Mouse (Mus musculus): ENCODE results near the gene Borcs8. TPM values are rescaled to one million over a fixed set of nuclear protein-coding genes. Genes with fewer than 3 reads are reported as not detected.
A peak's percentile ranks its signal among the peaks of the same experiment; 100 is the strongest.

Borcs8 gene
- polyA plus RNA-seq, 1 experiment = 101 TPM

- H3K27ac ChIP-seq (ENCODE audit: insufficient read depth, low read length) = 0 out of 2 replicates have a peak within 1 kb of the TSS, but pooled peaks have one; percentile 42
- DNase-seq = peak; percentile 91 to 94
- H3K4me1 ChIP-seq (ENCODE audit: control insufficient read depth, insufficient read depth, low read length) = peaks cover 14% of the 10 kb centered on the region
- WGBS = 2% methylated on average over 27 of the region's 27 CpGs
- peak within 1 kb of the TSS; percentile 95 for H3K4me3 ChIP-seq (replicated peaks; ENCODE audit: insufficient read depth, low read depth, low read length)
- H3K27me3 ChIP-seq (ENCODE audit: control insufficient read depth, insufficient read depth, low read length) = no peaks in the 10 kb centered on the region
- TF ChIP-seq POLR2A (IDR thresholded peaks at IDR 0.05; ENCODE audit: borderline replicate concordance, insufficient read depth, low read length) (peak; percentile 90), CTCF (IDR thresholded peaks at IDR 0.05; ENCODE audit: borderline replicate concordance, insufficient read depth, low read depth, low read length) (no peak)
Measured at GRCm38 (mm10) chr8:70172043-70172681, 32.9 kb downstream of the Borcs8 start, which contains the start of gene Tmem161a. TSS of gene Tmem161a (plus strand) at chr8:70172356.

GRCm38 (mm10) chr8:70173320-70173719, 34.0 kb downstream of the Borcs8 start:
- Histone ChIP-seq H3K27me3 (ENCODE audit: control insufficient read depth, insufficient read depth, low read length) (no peaks in the 10 kb centered on the region), H3K4me1 (ENCODE audit: control insufficient read depth, insufficient read depth, low read length) (peaks cover 14% of the 10 kb centered on the region), H3K27ac (ENCODE audit: insufficient read depth, low read length) (no peak overlapping the region), H3K4me3 (replicated peaks; ENCODE audit: insufficient read depth, low read depth, low read length) (no peak overlapping the region)
- 81% methylated on average over 5 of the region's 5 CpGs for WGBS
- no peak for DNase-seq
- TF ChIP-seq POLR2A (IDR thresholded peaks at IDR 0.05; ENCODE audit: borderline replicate concordance, insufficient read depth, low read length) (no peak), CTCF (IDR thresholded peaks at IDR 0.05; ENCODE audit: borderline replicate concordance, insufficient read depth, low read depth, low read length) (no peak)

DNA sequence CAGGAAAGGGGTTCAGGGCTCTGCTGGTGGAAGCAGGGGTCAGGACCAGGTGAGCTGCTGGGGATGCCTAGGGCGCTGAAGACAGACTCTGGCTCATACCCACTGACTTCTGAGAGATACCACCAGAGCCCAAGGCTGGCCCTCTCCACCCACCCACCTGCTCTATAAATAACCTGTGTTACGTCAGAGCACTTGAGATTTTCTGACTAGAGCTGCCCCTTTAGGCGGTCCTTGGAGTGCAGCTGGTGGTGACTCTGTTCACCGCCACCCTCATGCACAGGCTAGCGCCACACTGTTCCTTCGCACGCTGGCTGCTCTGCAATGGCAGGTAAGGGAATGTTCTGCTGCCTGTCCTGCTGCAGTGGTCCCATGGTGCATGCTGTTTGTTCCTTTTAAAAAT, 34.8 kb downstream of the Borcs8 start:
- peaks cover 14% of the 10 kb centered on the region for H3K4me1 ChIP-seq (ENCODE audit: control insufficient read depth, insufficient read depth, low read length)
- no peaks in the 10 kb centered on the region for H3K27me3 ChIP-seq (ENCODE audit: control insufficient read depth, insufficient read depth, low read length)
- H3K4me3 ChIP-seq (replicated peaks; ENCODE audit: insufficient read depth, low read depth, low read length) = no peak overlapping the region
- TF ChIP-seq POLR2A (IDR thresholded peaks at IDR 0.05; ENCODE audit: borderline replicate concordance, insufficient read depth, low read length) = no peak
- TF ChIP-seq CTCF (IDR thresholded peaks at IDR 0.05; ENCODE audit: borderline replicate concordance, insufficient read depth, low read depth, low read length) = no peak
- H3K27ac ChIP-seq (ENCODE audit: insufficient read depth, low read length) = no peak overlapping the region
- 76% methylated on average over 7 of the region's 7 CpGs for WGBS
- no peak for DNase-seq

- Histone ChIP-seq H3K4me3 (replicated peaks; ENCODE audit: insufficient read depth, low read depth, low read length) (no peak overlapping the region), H3K27me3 (ENCODE audit: control insufficient read depth, insufficient read depth, low read length) (no peaks in the 10 kb centered on the region), H3K27ac (ENCODE audit: insufficient read depth, low read length) (no peak overlapping the region), H3K4me1 (ENCODE audit: control insufficient read depth, insufficient read depth, low read length) (peaks cover 11% of the 10 kb centered on the region)
- no peak for DNase-seq
- 88% methylated on average over 2 of the region's 2 CpGs for WGBS
- TF ChIP-seq POLR2A (IDR thresholded peaks at IDR 0.05; ENCODE audit: borderline replicate concordance, insufficient read depth, low read length) = no peak
Measured at GRCm38 (mm10) chr8:70178231-70178630, 38.9 kb downstream of the Borcs8 start.

DNA sequence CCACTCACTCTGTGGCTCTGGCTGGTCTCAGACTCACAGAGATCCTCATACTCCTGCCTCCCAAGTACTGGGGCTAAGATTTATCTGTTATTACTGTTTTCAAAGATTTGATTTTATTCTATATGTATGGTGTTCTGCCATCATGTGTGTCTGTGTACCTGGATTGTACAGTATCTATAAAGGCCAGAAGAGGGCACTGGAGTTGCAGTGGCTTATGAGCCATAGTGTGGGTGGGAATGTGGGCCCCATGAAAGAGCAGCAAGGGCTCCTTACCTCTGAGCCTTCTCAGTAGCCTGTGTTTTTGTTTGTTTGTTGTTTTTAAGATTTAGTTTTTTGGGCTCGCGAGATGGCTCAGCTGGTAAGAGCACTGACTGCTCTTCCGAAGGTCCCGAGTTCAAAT, 39.8 kb downstream of the Borcs8 start:
- H3K27ac ChIP-seq (ENCODE audit: insufficient read depth, low read length) = no peak overlapping the region
- no peak for DNase-seq
- 96% methylated on average over 4 of the region's 4 CpGs for WGBS

DNA sequence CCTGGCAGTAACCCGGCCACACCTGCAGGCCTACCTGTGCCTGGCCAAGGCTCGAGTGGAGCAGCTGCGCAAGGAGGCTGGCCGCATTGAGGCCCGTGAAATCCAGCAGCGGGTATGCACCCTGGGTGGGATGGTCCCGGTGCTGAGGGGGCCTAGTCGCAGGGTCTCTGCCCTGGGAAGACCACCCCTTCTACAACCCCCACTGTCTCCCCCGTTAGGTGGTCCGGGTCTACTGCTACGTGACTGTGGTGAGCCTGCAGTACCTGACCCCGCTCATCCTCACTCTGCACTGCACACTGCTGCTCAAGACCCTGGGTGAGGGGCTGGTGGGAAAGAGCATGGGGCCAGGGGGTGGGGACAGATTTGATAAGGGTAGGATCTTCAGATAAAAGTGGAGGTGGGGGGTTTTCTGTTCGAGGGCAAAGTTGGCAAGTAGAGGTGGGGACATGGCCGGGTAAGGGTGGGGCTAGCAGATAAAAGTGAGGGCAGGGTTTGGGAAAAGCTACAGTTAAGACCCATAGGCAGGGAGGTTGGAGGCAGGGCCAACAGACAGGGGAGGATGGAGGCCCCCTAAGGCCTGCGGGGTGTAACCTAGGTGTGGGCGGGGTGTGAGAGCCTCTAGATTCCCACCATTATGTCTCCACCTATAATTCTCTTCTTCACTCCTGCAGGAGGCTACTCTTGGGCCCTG, 42.1 kb downstream of the Borcs8 start:
- Histone ChIP-seq H3K27ac (ENCODE audit: insufficient read depth, low read length) (no peak overlapping the region), H3K4me3 (replicated peaks; ENCODE audit: insufficient read depth, low read depth, low read length) (no peak overlapping the region), H3K27me3 (ENCODE audit: control insufficient read depth, insufficient read depth, low read length) (no peaks in the 10 kb centered on the region), H3K4me1 (ENCODE audit: control insufficient read depth, insufficient read depth, low read length) (no peaks in the 10 kb centered on the region)
- TF ChIP-seq CTCF (IDR thresholded peaks at IDR 0.05; ENCODE audit: borderline replicate concordance, insufficient read depth, low read depth, low read length) (no peak), POLR2A (IDR thresholded peaks at IDR 0.05; ENCODE audit: borderline replicate concordance, insufficient read depth, low read length) (no peak)
- DNase-seq = no peak
- 87% methylated on average over 16 of the region's 16 CpGs for WGBS

More for the DNA sequence above, 39.8 kb downstream of the Borcs8 start:
- no peaks in the 10 kb centered on the region for H3K27me3 ChIP-seq (ENCODE audit: control insufficient read depth, insufficient read depth, low read length)
- TF ChIP-seq CTCF (IDR thresholded peaks at IDR 0.05; ENCODE audit: borderline replicate concordance, insufficient read depth, low read depth, low read length) (peak; percentile 36; the same call in 1 of the 2 replicates), POLR2A (IDR thresholded peaks at IDR 0.05; ENCODE audit: borderline replicate concordance, insufficient read depth, low read length) (no peak)
- peaks cover 6% of the 10 kb centered on the region for H3K4me1 ChIP-seq (ENCODE audit: control insufficient read depth, insufficient read depth, low read length)
- no peak overlapping the region for H3K4me3 ChIP-seq (replicated peaks; ENCODE audit: insufficient read depth, low read depth, low read length)

- 19% methylated on average over 2 of the region's 2 CpGs for WGBS
- Histone ChIP-seq H3K4me3 (replicated peaks; ENCODE audit: insufficient read depth, low read depth, low read length) (no peak overlapping the region), H3K27ac (ENCODE audit: insufficient read depth, low read length) (no peak overlapping the region), H3K4me1 (ENCODE audit: control insufficient read depth, insufficient read depth, low read length) (no peaks in the 10 kb centered on the region), H3K27me3 (ENCODE audit: control insufficient read depth, insufficient read depth, low read length) (no peaks in the 10 kb centered on the region)
- no peak for TF ChIP-seq POLR2A (IDR thresholded peaks at IDR 0.05; ENCODE audit: borderline replicate concordance, insufficient read depth, low read length)
- DNase-seq = no peak
Measured at GRCm38 (mm10) chr8:70181903-70182252, 42.6 kb downstream of the Borcs8 start.

DNA sequence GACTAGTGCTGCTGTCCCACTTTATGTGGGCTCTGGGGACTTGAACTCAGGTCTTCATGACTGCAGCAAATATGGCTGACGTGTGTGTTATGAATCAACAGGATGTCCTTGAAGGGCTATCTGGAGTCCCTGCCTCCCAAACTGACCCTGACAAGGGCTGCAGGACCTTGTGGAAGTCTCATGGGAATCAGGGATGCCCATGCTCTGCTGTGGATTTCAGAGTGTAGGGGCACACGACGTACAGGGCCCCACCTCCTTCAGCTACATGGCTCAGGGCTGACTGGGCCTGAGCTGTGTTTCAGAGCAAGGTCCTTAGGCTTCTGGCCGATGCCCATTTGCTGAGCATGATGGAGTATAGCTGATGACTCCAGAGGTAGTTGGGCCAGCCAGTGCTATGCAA, 43.9 kb downstream of the Borcs8 start:
- H3K27ac ChIP-seq (ENCODE audit: insufficient read depth, low read length) = no peak overlapping the region

More for the DNA sequence above, 43.9 kb downstream of the Borcs8 start:
- H3K4me1 ChIP-seq (ENCODE audit: control insufficient read depth, insufficient read depth, low read length) = no peaks in the 10 kb centered on the region
- DNase-seq = no peak
- 86% methylated on average over 4 of the region's 4 CpGs for WGBS
- no peak for TF ChIP-seq CTCF (IDR thresholded peaks at IDR 0.05; ENCODE audit: borderline replicate concordance, insufficient read depth, low read depth, low read length)
- no peak for TF ChIP-seq POLR2A (IDR thresholded peaks at IDR 0.05; ENCODE audit: borderline replicate concordance, insufficient read depth, low read length)
- H3K27me3 ChIP-seq (ENCODE audit: control insufficient read depth, insufficient read depth, low read length) = no peaks in the 10 kb centered on the region
- no peak overlapping the region for H3K4me3 ChIP-seq (replicated peaks; ENCODE audit: insufficient read depth, low read depth, low read length)

Data from cerebellum, adult 2 months (tissue).